Mouse (Mus musculus) E14TG2a.4 (cell line): ENCODE measurements around the gene Cdk11b.

ENCODE experiments used
- CTCF ChIP-seq: conservative IDR thresholded peaks from 2 replicates; pipeline ENCODE4 v1.5.1; 2014; ENCODE audit warnings: low read length
- POU5F1 ChIP-seq: IDR thresholded peaks from 2 replicates; pipeline ENCODE4 v1.6.1; 2014; ENCODE audit warnings: low read length, borderline replicate concordance

- TF ChIP-seq CTCF: no peak
- TF ChIP-seq POU5F1: no peak
These were observed 47.4 kb downstream of the Cdk11b start for GRCm38 (mm10) chr4:155672082-155672481.
